Mouse (Mus musculus) brain, embryonic 14.5 days (tissue): ENCODE data around the gene Vps37b. TPM values are rescaled to one million over a fixed set of nuclear protein-coding genes. Genes with fewer than 3 reads are reported as not detected.
A peak's percentile ranks its signal among the peaks of the same experiment; 100 is the strongest.
"Not testable (repeated sequence)": the region's sequence is repeated elsewhere in the genome, so short reads cannot be mapped to it uniquely, and the experiment has no call there.

Source experiments
- DNase-seq: peaks from one replicate; pipeline ENCODE4 v3.0.0-alpha.2; 2011; ENCODE audit warnings: low read depth
- CTCF ChIP-seq: fragments of 200-500 bp; IDR thresholded peaks from 2 replicates; pipeline ENCODE4 v1.5.1; 2012; ENCODE audit warnings: inconsistent platforms, mild to moderate bottlenecking, moderate library complexity, borderline replicate concordance; ENCODE audit not compliant: insufficient read depth, insufficient read length; ENCODE audit errors: extremely low read depth
- POLR2A ChIP-seq: fragments of 200-500 bp; IDR thresholded peaks from 2 replicates; pipeline ENCODE4 v1.6.1; 2012; ENCODE audit warnings: mild to moderate bottlenecking, inconsistent platforms, borderline replicate concordance; ENCODE audit not compliant: poor library complexity, insufficient read depth, insufficient read length, severe bottlenecking; ENCODE audit errors: extremely low read depth
- polyA plus RNA-seq: library from polyadenylated mRNA; depleted of rRNA; stranded (reverse); fragments of >200 nt; gene quantifications from 2 replicates; pipeline ENCODE4 v1.2.3, GENCODE M21; 2012

Gene Vps37b
- polyA plus RNA-seq, 1 experiment, result 79.9 TPM

DNA sequence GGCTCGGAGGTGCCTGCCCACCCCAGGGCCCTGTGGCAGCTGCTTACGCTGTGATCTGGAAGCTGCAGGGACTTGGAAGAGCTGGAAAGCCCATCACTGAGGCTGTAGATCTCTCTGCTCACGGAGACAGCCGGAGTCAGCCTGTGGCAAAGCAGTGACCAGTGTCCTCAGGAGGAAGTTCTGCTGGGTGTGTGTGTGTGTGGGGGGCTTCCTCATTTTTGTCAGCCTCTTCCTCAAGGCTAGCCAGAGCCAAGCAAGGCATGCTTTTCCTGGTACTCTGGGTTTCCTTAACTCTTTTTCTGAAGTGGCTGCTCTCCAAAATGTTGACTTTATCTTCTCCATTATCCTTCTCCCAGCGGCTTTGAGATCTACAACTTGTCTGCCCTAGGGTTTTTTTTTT is 27.6 kb upstream of the Vps37b start:
- DNase-seq, result no peak
- TF ChIP-seq POLR2A (no peak), CTCF (no peak)

DNA sequence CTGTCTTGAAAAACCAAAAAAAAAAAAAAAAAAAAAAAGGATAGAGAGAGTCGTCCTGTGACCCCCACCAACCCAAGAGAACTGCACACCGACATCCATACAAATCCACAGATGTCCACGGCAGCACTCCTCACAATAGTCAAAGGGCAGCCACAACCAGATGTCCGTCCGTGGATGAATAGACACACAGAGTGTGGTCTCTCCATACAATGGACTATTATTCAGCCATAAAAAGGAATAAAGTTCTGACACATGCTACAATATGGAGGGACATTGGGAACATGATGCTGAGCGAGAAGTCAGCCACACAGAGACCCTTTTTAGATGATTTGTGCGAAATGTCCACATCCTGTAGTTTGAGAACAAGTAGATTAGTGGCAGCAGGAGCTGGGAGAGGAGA is 26.7 kb upstream of the Vps37b start:
- TF ChIP-seq POLR2A (no peak), CTCF (no peak)
- DNase-seq, result no peak

- DNase-seq, result no peak
- TF ChIP-seq CTCF (no peak), POLR2A (no peak)
Observed at GRCm38 (mm10) chr5:124056956-124057355, 24.9 kb upstream of the Vps37b start.

DNA sequence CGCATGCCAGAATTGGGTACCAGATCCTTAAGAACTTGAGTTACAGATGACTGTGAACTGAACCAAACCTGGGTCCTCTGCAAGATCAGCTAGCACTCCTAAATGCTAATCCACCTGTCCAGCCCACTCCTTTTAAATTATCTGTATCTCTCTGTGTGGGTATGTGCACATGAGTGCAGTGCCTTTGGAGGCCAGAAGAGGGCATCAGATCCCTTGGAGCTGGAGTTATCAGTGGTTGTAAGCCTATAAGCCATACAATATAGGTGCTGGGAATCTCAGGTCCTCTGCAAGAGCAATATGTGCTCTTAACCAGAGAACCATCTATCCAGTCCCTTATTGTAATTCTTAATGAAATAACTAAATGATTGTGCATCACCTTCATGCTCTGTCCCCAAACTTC is 24.1 kb upstream of the Vps37b start:
- DNase-seq, result no peak
- TF ChIP-seq CTCF (peak; percentile 17; the same call in 1 of the 2 replicates), POLR2A (no peak)

- DNase-seq, result not testable (repeated sequence)
Observed at GRCm38 (mm10) chr5:124052641-124053040, 20.6 kb upstream of the Vps37b start.

DNA sequence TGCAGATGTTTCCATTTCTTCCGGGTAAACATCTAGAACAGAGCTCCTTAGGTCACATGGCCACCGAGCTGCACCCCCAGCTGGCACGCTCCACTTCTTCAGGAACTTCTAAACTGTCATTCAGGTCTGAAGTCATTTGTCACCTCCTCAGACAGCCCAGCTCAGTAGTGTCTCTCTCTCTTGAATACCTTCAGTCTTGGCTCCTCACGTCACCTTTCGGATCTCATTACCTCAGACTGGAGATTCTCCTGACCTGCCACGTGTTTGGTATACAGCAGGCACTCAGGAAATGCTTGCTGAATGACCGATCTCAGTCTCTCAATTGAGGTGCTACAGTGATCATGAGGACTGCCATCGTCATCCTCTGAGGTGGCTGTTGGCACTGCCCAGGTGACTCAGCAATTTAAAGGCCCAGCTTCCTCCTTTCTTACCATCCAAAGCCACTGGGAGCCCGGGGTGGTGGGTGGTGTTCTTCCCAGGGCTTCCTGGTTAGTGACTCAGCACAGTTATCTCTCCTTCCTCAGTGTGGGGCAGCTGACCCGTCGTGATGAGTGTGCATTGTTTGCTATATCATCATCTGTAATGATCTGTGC is 19.9 kb upstream of the Vps37b start:
- no peak for DNase-seq
- TF ChIP-seq POLR2A (no peak), CTCF (no peak)

DNA sequence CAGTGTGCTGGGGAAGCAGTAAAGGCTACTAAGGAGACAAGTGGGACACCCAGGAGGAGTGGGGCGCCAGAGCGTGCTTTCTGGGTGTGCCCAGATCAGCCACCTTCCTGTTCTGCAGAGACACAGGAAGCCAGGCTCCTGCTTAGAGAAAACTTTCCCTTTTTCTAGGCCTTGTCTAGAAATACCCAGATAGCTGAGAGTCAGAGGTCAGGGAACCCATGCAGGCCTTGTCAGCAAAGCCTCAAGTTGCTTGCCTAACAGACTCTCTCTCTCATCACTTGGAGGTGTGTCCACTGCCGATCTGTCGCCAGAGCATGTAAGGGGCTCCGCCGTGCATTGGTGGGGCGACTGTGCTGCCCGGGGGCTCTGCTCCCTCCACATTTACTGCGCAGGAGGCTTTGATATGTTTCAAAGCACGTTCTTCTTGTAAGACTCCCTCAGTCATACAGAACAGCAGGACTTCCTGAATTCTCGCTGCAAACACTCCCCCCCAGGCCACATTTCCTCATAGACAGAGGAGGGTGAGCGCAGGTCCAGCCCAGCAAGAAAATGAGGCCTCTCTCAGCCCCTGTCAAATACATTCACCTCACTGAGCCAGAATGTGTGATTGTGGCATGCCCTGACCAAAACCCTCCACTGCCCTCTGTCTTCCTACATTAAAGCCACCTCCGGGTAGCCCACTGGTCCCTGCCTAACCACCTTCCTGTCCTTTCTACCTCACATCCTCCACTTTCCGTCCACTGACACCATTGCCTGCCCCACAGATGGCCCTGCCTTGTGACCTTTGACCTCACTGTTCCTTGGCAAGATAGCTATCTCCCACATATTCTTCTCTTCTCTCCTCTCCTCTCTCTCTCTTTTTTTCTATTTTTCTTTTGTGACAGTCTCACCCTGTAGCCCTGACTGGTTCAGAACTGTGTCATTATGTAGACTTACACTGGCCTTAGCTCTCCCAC is 18.3 kb upstream of the Vps37b start:
- no peak for DNase-seq
- TF ChIP-seq CTCF, result no peak
- TF ChIP-seq POLR2A, result no peak

- peak; percentile 29 for DNase-seq
- TF ChIP-seq POLR2A, result no peak
- no peak for TF ChIP-seq CTCF
Observed at GRCm38 (mm10) chr5:124049249-124050045, 17.4 kb upstream of the Vps37b start.

- no peak for TF ChIP-seq CTCF
- no peak for TF ChIP-seq POLR2A
- no peak for DNase-seq
Observed at GRCm38 (mm10) chr5:124046741-124047401, 14.8 kb upstream of the Vps37b start.

DNA sequence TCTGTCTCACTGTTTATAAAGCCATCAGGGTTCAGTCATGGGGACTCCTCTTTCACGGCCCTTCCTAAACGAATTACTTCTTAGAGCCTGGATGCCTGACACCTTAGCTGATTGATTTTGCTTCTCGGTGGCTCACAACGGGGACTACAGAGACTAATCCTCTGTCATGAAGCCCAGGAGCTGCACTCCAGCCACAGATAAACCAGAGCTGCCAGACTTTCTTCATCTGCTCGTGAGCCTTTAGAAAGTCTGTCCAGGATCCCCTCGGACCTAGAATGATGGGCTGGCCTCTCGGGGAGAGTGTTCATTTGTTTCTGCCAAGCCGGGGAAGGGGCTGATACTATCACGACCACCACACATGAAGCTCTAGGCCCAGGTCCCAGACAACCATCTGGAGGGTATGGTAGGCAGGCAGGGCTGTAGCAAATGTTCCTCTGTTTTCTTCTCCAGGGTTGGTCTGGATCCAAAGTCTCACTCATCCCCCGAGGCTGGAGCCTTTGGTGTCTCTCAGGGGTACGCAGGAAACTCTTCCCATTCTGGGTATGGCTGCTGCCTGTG is 13.5 kb upstream of the Vps37b start:
- TF ChIP-seq CTCF (no peak), POLR2A (no peak)
- peak; percentile 85 for DNase-seq

GRCm38 (mm10) chr5:124043999-124044398 is 11.9 kb upstream of the Vps37b start:
- no peak for TF ChIP-seq POLR2A
- no peak for DNase-seq
